Mouse (Mus musculus): ENCODE measurements around the gene Hspa8.

DNA sequence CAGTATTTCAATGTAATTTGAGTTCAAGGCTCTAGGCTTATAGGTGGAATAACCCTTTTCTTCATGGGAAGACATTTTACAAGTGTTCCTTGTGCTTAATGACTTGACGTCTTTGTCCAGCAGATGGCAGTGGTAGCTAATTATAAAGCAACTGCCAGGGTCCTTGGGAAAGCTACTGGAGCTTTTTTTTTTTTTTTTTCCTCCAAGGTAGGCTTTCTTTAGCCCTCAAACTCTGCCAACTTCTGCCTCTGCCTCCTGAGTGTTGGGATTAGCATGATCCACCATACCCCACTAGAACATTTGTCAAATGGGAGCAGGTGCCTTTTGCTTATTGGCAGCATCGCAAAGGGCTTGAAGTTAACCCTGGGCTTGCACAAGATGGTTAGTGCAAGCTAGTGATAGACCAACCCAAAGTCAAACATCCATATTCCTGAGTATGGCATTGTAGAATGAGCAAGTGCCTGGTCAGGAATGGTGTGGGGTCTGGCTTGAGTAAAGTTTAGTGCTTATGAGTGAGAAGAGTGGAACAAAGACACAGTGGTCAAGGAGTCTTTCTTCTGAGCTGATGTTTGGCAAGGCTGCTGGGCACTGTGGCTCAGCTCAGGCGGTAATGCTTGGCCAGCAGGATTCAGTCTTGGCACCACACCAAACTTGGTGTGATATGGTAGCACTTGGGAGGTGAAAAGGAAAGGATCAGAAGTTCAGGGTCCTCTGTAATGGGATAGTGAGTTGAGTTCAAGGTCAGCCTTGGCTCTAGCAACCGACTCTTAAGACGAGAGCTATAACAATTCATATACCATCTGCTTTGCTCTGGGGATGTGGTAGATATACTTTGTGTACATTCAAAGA, 5.9 kb downstream of the Hspa8 start:
- no peak for TF ChIP-seq TAL1 (IDR thresholded peaks at IDR 0.05; ENCODE audit: low read length)
- TF ChIP-seq GATA1 (IDR thresholded peaks at IDR 0.05; ENCODE audit: low read length), result no peak
